Mouse (Mus musculus): Measurements from ENCODE around the gene Eprs. TPM values are rescaled to one million over a fixed set of nuclear protein-coding genes. Genes with fewer than 3 reads are reported as not detected.

Gene Eprs
- total RNA-seq, 1 experiment = 201 TPM

GRCm38 (mm10) chr1:185364183-185364540 lies 1.3 kb downstream of the Eprs start:
- peak overlapping the region; percentile 89 to 92 for H3K4me3 ChIP-seq (ENCODE audit: insufficient read depth in 1 of 2, low read depth in 1 of 2, low read length in 2 of 2, poor library complexity in 1 of 2, severe bottlenecking in 1 of 2)
- no peaks in the 10 kb centered on the region for H3K36me3 ChIP-seq (ENCODE audit: control insufficient read depth, insufficient read depth, low read length, poor library complexity, severe bottlenecking)
- DNase-seq (ENCODE audit: low read depth, low spot score) = no peak
- H3K27ac ChIP-seq (ENCODE audit: insufficient read depth, low read depth, low read length, poor library complexity, severe bottlenecking) = no peak overlapping the region
- TF ChIP-seq HCFC1 (IDR thresholded peaks at IDR 0.05; ENCODE audit: borderline replicate concordance, insufficient read depth, low read length) (no peak), ZNF384 (IDR thresholded peaks at IDR 0.05; ENCODE audit: low read depth, low read length) (no peak), CHD2 (IDR thresholded peaks at IDR 0.05; ENCODE audit: low read depth, low read length) (no peak)
- peaks cover 0 to 5% of the 10 kb centered on the region in 2 experiments; a peak in 1 of 4 replicates for H3K4me1 ChIP-seq (ENCODE audit: control insufficient read depth in 2 of 2, insufficient read depth in 2 of 2, low read length in 2 of 2, poor library complexity in 1 of 2)
- H3K9ac ChIP-seq (ENCODE audit: insufficient read depth, low read depth, low read length, poor library complexity, severe bottlenecking) = peak overlapping the region; percentile 93; the same call in 1 of the 2 replicates
- in situ Hi-C loops (cut with MboI; ENCODE audit: low sequenced_read_pairs in 2 of 2, unreplicated experiment in 2 of 2) = no loop called here
- no peaks in the 10 kb centered on the region for H3K9me3 ChIP-seq (ENCODE audit: control insufficient read depth, insufficient read depth, low read depth, low read length)

GRCm38 (mm10) chr1:185367383-185367782 lies 4.5 kb downstream of the Eprs start:
- no peak for TF ChIP-seq ZC3H11A (IDR thresholded peaks at IDR 0.05; ENCODE audit: borderline replicate concordance, low read depth, low read length)
- TF ChIP-seq CHD2 (IDR thresholded peaks at IDR 0.05; ENCODE audit: low read depth, low read length) = no peak
- TF ChIP-seq HCFC1 (IDR thresholded peaks at IDR 0.05; ENCODE audit: borderline replicate concordance, insufficient read depth, low read length) = no peak
- no peak for TF ChIP-seq MAFK (IDR thresholded peaks at IDR 0.05; ENCODE audit: insufficient read depth, low read depth, low read length)
- TF ChIP-seq ZNF384 (IDR thresholded peaks at IDR 0.05; ENCODE audit: low read depth, low read length) = no peak
- peaks cover 9% of the 10 kb centered on the region for H3K36me3 ChIP-seq (ENCODE audit: control insufficient read depth, insufficient read depth, low read length, poor library complexity, severe bottlenecking)
- in situ Hi-C loops (cut with MboI; ENCODE audit: low sequenced_read_pairs in 2 of 2, unreplicated experiment in 2 of 2) = no loop called here

GRCm38 (mm10) chr1:185369979-185370378 lies 7.1 kb downstream of the Eprs start:
- Histone ChIP-seq H3K4me3 (ENCODE audit: insufficient read depth in 1 of 2, low read depth in 1 of 2, low read length in 2 of 2, poor library complexity in 1 of 2, severe bottlenecking in 1 of 2) (no peak overlapping the region), H3K4me1 (ENCODE audit: control insufficient read depth in 2 of 2, insufficient read depth in 2 of 2, low read length in 2 of 2, poor library complexity in 1 of 2) (peaks cover 0 to 4% of the 10 kb centered on the region in 2 experiments; a peak in 1 of 4 replicates), H3K9me3 (ENCODE audit: control insufficient read depth, insufficient read depth, low read depth, low read length) (no peaks in the 10 kb centered on the region), H3K36me3 (ENCODE audit: control insufficient read depth, insufficient read depth, low read length, poor library complexity, severe bottlenecking) (peaks cover 24% of the 10 kb centered on the region), H3K9ac (ENCODE audit: insufficient read depth, low read depth, low read length, poor library complexity, severe bottlenecking) (no peak overlapping the region), H3K27ac (ENCODE audit: insufficient read depth, low read depth, low read length, poor library complexity, severe bottlenecking) (peak overlapping the region; percentile 40; the same call in 1 of the 2 replicates)
- in situ Hi-C loops (cut with MboI; ENCODE audit: low sequenced_read_pairs in 2 of 2, unreplicated experiment in 2 of 2) = no loop called here
- DNase-seq (ENCODE audit: low read depth, low spot score) = no peak
- TF ChIP-seq HCFC1 (IDR thresholded peaks at IDR 0.05; ENCODE audit: borderline replicate concordance, insufficient read depth, low read length) (no peak), CHD2 (IDR thresholded peaks at IDR 0.05; ENCODE audit: low read depth, low read length) (no peak), ZNF384 (IDR thresholded peaks at IDR 0.05; ENCODE audit: low read depth, low read length) (no peak), MAFK (IDR thresholded peaks at IDR 0.05; ENCODE audit: insufficient read depth, low read depth, low read length) (no peak), ZC3H11A (IDR thresholded peaks at IDR 0.05; ENCODE audit: borderline replicate concordance, low read depth, low read length) (no peak)

More at GRCm38 (mm10) chr1:185367383-185367782, 4.5 kb downstream of the Eprs start:
- no peak overlapping the region for H3K4me3 ChIP-seq (ENCODE audit: insufficient read depth in 1 of 2, low read depth in 1 of 2, low read length in 2 of 2, poor library complexity in 1 of 2, severe bottlenecking in 1 of 2)
- DNase-seq (ENCODE audit: low read depth, low spot score) = no peak
- H3K4me1 ChIP-seq (ENCODE audit: control insufficient read depth in 2 of 2, insufficient read depth in 2 of 2, low read length in 2 of 2, poor library complexity in 1 of 2) = peaks cover 0 to 5% of the 10 kb centered on the region in 2 experiments; a peak in 1 of 4 replicates
- H3K9me3 ChIP-seq (ENCODE audit: control insufficient read depth, insufficient read depth, low read depth, low read length) = no peaks in the 10 kb centered on the region
- no peak overlapping the region for H3K27ac ChIP-seq (ENCODE audit: insufficient read depth, low read depth, low read length, poor library complexity, severe bottlenecking)
- H3K9ac ChIP-seq (ENCODE audit: insufficient read depth, low read depth, low read length, poor library complexity, severe bottlenecking) = no peak overlapping the region

GRCm38 (mm10) chr1:185376390-185376789 lies 13.5 kb downstream of the Eprs start:
- Histone ChIP-seq H3K4me1 (ENCODE audit: control insufficient read depth in 2 of 2, insufficient read depth in 2 of 2, low read length in 2 of 2, poor library complexity in 1 of 2) (no peaks in the 10 kb centered on the region), H3K36me3 (ENCODE audit: control insufficient read depth, insufficient read depth, low read length, poor library complexity, severe bottlenecking) (peaks cover 25% of the 10 kb centered on the region), H3K9me3 (ENCODE audit: control insufficient read depth, insufficient read depth, low read depth, low read length) (no peaks in the 10 kb centered on the region), H3K4me3 (ENCODE audit: insufficient read depth in 1 of 2, low read depth in 1 of 2, low read length in 2 of 2, poor library complexity in 1 of 2, severe bottlenecking in 1 of 2) (no peak overlapping the region), H3K27ac (ENCODE audit: insufficient read depth, low read depth, low read length, poor library complexity, severe bottlenecking) (no peak overlapping the region), H3K9ac (ENCODE audit: insufficient read depth, low read depth, low read length, poor library complexity, severe bottlenecking) (no peak overlapping the region)
- in situ Hi-C loops (cut with MboI; ENCODE audit: low sequenced_read_pairs in 2 of 2, unreplicated experiment in 2 of 2) = loop anchor here in 1 of 2 experiments (5.0 kb wide), 1 partner anchor 41 kb away; no protein-coding TSS in a partner anchor
- TF ChIP-seq HCFC1 (IDR thresholded peaks at IDR 0.05; ENCODE audit: borderline replicate concordance, insufficient read depth, low read length) = no peak
- TF ChIP-seq ZC3H11A (IDR thresholded peaks at IDR 0.05; ENCODE audit: borderline replicate concordance, low read depth, low read length) = no peak
- TF ChIP-seq CHD2 (IDR thresholded peaks at IDR 0.05; ENCODE audit: low read depth, low read length) = no peak
- TF ChIP-seq ZNF384 (IDR thresholded peaks at IDR 0.05; ENCODE audit: low read depth, low read length) = no peak
- TF ChIP-seq MAFK (IDR thresholded peaks at IDR 0.05; ENCODE audit: insufficient read depth, low read depth, low read length) = no peak
- no peak for DNase-seq (ENCODE audit: low read depth, low spot score)

GRCm38 (mm10) chr1:185377429-185377828 lies 14.6 kb downstream of the Eprs start:
- no peak overlapping the region for H3K9ac ChIP-seq (ENCODE audit: insufficient read depth, low read depth, low read length, poor library complexity, severe bottlenecking)
- in situ Hi-C loops (cut with MboI; ENCODE audit: low sequenced_read_pairs in 2 of 2, unreplicated experiment in 2 of 2) = loop anchor here in 1 of 2 experiments (5.0 kb wide), 1 partner anchor 40 kb away; no protein-coding TSS in a partner anchor
- peaks cover 25% of the 10 kb centered on the region for H3K36me3 ChIP-seq (ENCODE audit: control insufficient read depth, insufficient read depth, low read length, poor library complexity, severe bottlenecking)

More at GRCm38 (mm10) chr1:185377429-185377828, 14.6 kb downstream of the Eprs start:
- H3K4me1 ChIP-seq (ENCODE audit: control insufficient read depth in 2 of 2, insufficient read depth in 2 of 2, low read length in 2 of 2, poor library complexity in 1 of 2) = no peaks in the 10 kb centered on the region
- no peak for TF ChIP-seq ZC3H11A (IDR thresholded peaks at IDR 0.05; ENCODE audit: borderline replicate concordance, low read depth, low read length)
- no peak for TF ChIP-seq CHD2 (IDR thresholded peaks at IDR 0.05; ENCODE audit: low read depth, low read length)
- TF ChIP-seq MAFK (IDR thresholded peaks at IDR 0.05; ENCODE audit: insufficient read depth, low read depth, low read length) = no peak
- TF ChIP-seq ZNF384 (IDR thresholded peaks at IDR 0.05; ENCODE audit: low read depth, low read length) = no peak
- no peak for TF ChIP-seq HCFC1 (IDR thresholded peaks at IDR 0.05; ENCODE audit: borderline replicate concordance, insufficient read depth, low read length)
- no peak for DNase-seq (ENCODE audit: low read depth, low spot score)
- no peak overlapping the region for H3K27ac ChIP-seq (ENCODE audit: insufficient read depth, low read depth, low read length, poor library complexity, severe bottlenecking)
- H3K9me3 ChIP-seq (ENCODE audit: control insufficient read depth, insufficient read depth, low read depth, low read length) = no peaks in the 10 kb centered on the region
- no peak overlapping the region for H3K4me3 ChIP-seq (ENCODE audit: insufficient read depth in 1 of 2, low read depth in 1 of 2, low read length in 2 of 2, poor library complexity in 1 of 2, severe bottlenecking in 1 of 2)

Measured in ES-E14 (cell line).